Mouse (Mus musculus): ENCODE measurements around the gene Kcnn3.

The Kcnn3 gene

DNA sequence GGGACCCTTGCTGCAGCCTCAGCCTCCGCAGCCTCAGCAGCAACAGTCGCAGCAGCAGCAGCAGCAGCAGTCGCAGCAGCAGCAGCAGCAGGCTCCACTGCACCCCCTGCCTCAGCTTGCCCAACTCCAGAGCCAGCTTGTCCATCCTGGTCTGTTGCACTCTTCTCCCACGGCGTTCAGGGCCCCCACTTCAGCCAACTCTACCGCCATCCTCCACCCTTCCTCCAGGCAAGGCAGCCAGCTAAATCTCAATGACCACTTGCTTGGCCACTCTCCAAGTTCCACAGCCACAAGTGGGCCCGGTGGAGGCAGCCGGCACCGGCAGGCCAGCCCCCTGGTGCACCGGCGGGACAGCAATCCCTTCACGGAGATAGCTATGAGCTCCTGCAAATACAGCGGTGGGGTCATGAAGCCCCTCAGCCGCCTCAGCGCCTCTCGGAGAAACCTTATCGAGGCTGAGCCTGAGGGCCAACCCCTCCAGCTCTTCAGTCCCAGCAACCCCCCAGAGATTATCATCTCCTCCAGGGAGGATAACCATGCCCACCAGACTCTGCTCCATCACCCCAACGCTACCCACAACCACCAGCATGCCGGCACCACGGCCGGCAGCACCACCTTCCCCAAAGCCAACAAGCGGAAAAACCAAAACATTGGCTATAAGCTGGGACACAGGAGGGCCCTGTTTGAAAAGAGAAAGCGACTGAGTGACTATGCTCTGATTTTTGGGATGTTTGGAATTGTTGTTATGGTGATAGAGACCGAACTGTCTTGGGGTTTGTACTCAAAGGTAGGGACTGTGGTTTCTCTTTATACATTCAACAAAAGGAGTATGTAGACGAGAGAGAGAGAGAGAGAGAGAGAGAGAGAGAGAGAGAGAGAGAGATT lies 896 bp downstream of the Kcnn3 start:
- no peak for DNase-seq

DNA sequence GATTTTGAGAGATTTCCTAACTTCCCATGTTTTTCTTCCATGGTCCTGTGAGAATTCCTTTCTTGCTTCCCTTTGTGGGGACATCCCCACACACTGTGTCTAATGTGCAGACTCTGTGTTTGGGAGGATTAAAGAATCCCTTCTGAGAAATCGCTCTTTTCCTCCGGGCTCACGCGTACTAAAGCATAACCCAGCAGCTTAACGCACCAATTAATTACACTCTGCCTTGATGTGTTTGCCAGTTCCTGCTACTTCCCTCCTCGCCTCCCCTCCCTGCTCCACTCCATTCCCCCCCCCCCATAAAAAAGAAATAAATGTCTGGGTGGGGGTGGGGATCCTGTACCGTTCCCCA lies 1.5 kb downstream of the Kcnn3 start:
- no peak for DNase-seq

DNA sequence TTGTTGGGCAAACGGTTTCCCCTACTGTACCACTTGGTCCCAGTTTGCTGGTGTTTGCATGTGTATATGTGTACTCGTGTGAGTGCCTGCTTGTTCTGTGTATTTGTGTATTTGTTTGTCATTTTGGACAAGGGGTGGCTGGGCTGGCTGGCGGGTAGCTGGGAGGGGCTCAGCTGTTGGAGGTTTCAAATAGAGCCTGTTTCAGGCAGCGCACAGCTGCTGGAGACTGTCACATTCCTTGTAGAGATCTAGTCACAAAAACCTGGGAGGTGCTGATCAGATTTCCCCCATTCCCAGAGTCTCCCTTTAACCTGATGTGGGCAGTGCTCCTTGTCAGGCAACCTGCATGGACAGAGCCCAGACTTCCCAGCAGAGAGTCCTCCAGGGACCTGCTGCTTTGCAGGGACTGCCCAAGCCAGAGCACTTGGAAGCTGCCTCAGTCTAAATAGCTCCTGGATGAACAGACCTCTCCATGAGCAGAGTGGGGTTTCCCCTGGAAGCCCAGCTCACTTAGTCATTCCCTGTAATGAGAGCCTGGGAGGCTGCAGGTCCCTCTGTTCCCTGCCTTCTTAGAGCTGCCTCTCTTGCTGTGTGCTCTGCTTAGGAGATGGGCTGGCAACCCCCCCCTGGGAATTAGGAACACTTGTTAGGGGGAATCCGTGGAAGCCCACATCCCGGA lies 2.6 kb downstream of the Kcnn3 start:
- DNase-seq = no peak

DNA sequence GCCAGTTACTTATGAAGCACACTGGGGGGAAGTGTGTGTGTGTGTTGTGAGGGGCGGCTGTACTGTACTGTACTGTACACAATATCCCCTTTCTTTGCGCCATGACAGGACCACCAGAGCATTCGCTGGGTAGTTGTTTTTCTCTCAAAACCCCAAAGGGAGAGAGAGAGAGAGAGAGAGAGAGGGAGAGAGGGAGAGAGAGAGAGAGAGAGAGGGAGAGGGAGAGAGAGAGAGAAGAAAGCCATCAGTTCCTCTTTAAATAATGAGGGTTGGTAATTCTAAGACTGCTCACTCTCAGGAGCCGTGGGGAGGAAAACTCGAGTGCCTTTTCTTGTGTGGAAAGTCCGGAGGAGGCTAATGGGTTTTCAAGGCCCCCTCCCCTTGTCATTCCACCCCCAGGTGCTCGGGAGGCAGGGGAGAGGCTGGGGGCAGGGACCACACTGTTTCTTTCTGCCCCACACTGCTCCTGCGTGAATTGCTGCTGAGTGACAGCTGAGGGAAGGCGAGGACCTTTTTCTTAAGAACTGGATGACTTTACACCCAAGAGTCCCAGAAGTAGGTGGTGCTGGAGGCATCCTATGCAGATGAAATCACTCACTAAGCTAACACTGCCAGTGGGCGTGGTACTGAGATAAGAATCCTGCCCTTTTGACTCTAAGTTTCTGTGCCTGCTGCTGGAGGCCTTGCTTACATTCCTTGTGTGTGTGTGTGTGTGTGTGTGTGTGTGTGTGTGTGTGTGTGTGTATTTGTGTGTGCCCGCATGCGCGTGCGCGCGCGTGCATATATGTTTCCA lies 6.5 kb downstream of the Kcnn3 start:
- no peak for DNase-seq

DNA sequence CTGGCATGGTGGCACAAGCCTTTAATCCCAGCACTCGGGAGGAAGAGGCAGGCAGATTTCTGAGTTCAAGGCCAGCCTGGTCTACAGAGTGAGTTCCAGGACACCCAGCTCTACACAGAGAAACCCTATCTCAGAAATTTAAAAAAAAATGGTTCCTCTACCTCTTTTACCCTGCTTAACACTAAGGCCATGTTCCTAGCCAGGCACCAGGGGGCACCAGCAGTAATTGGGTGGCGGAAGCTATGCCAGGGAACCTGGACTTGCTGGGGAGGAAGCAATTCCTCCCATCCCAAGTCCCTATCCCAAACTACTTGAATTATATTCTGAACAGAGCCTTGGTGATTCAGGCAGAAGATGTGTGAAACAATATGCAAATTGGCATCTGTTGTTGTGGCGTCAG lies 9.8 kb downstream of the Kcnn3 start:
- DNase-seq = peak; percentile 20

DNA sequence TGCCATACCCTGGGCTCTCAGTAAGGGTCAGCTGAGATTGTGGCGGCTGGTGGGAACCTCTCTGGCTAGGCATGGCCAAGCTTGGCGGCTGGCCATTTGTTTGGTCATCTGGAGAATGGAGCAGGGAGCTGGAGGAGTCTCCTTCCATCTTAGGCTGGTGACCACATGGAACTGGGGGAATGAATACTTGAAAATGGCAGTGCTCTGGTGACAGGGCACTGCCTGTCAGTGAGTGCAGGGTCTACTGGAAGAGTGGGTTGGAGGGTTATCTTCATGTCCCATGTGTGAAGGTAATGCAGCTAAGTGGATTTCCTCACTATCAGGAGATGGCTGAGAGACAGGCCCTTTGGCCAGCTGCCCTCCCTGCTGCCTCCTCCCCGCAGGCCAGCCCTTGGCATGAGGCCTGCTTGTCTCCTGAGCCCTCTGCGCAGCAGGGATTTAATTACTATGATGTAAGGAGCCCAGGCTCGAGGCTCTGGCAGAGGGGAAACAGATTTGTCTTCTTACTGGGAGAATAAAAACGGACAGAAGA lies 14.7 kb downstream of the Kcnn3 start:
- no peak for DNase-seq

DNA sequence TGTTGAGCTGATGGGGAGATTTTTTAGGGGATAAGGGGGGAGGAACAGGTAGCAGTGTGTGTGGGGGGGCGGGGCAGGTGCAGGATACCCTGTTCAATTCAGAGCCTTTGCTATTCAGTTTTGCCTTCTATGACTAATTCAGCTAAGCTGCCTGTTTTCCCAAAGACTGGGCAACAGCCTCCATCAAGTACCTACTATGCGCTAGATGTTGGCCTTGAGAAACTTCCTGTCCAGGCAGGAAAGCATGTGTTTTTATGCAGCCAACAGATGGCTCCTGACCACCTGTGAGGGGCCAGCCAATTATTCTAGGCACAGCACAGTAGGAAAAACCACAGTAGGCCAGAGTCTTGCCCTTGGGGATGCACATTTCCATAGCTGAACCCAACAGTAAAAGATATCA lies 15.2 kb downstream of the Kcnn3 start:
- DNase-seq = no peak

DNA sequence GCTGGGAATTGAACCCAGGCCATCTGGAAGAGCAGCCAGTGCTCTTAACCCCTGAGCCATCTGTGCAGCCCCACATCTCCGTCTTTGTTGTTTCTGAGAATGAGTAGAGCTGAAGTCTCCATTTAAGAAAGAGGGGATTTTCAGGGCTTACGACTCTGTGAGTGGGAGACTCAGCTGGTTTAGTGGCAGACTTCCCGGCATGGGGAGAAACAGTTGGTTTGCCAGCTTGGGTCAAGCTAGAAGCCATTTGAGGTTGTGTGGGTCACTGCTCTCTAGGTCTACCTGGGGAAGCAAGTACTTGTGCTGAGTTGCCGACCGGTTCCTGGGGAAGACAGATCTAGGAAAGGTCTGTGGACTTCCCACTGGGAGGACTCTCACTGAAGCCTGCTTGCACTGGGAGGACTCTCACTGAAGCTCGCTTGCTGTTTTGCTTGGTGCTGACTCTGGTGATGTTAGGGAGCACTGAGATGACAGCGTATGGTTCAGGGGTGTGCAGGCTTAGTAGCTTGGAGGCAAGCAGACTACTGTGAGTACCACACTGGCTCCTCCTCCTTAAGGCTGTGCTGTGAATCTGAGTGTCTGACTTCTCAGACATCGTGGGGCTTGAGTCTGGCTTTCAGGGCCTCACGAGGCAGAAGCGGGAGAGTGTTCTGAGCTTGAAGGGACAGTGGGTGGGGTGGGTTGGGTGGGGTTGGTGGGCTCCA lies 19.2 kb downstream of the Kcnn3 start:
- DNase-seq = no peak

DNA sequence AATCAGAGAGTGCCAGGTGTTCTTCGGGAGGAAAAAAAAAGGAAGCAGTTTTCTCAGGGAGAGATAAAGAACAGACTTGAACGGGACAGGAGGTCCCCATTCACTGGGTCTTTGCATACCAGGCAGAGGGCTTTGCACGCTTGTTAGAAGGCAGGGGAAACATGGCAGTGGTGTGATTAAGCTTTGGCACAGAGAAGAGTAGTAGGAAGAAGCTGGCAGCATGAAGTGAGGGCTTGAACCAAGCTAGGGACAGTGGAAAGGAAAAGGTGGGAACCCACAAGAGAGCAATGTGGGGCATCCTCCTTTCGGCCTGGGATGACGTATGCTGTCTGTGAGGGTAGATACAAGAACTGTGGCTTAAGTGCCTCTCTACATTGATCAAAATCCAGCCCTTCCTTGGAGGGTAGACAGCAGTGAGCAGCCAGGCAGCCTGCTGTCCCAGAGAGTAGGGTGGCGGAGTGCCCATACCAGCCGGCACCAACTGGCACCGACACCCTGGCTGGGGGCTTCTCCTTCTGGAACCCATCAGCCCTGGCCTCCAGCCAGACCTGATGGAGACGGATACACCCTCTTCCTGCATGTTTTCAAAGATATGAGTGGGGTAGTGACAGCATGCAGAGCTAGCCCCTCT lies 19.9 kb downstream of the Kcnn3 start:
- no peak for DNase-seq

DNA sequence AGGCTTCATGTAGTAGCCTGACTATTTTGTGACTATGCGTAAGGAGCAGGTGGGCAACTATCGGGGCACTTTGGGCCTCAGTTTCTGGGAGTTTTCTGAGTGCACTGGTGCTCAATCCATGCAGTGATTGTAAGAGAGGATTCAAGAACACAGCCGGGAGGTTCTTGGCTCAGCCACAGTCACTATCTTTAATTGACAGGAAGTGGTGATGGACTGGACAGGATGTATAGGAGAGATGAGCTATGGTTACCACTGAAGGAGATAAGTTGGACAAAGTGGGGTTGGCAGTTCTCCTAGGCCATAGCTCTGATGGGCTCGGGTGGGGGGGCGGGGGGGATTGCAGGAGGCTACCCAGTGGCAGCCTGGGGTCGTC lies 20.4 kb downstream of the Kcnn3 start:
- DNase-seq = no peak

DNA sequence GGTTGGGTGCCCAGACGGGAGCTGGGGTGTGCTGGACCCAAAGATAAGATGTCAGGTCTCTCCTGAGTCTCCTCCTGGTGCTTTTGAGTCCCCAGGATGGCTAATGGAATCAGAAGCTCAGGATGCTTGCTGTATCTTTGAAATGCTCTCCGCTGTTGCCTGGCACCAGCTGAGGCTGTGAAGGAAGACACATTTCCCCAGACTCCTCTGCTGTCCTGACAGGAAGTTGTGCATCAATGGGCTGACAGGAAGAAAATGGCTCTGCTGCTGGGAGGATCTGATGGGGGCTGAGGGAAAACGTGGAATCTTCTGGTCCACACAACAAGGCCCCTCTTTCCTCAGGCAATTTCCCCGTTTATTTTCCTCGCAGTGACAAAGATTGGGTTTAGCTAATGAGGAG lies 27.0 kb downstream of the Kcnn3 start:
- DNase-seq = no peak

DNA sequence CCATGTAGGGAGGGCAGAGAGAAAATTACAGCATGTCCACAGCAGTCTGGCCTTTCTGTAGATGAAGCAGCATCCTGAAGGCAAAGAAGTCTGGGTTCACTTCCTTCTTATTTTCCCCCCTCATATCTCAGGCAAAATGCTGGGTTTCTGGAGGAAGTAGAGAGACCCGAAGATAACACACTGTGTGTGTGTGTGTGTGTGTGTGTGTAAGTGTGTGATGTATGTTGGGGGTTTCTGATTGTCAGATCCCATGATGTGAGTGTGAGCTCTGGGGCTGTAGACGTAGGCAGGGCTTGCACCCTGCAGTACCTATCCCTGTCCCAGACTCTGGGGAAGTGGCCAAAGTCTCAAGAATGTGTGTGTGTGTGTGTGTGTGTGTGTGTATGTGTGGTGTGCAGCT lies 28.8 kb downstream of the Kcnn3 start:
- no peak for DNase-seq

DNA sequence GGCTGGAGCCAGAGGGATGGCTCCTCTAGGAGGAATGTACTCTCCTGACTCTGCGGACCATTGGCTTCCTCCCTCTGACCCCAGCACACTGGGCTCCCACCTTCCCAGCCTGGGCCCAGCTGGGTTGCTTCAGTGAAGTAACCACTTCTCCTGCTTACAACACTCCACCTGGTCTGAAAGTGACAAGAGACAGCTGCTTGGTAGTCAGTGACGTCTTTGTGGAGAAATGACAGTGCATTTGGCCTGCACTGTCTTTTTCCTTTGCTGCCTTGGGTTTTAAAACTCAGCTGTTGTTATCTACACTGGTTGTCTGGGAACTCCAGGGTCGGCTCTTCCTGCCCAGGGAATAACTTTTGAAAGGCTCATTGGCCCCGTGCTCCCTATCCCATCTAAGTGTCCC lies 29.5 kb downstream of the Kcnn3 start:
- no peak for DNase-seq

DNA sequence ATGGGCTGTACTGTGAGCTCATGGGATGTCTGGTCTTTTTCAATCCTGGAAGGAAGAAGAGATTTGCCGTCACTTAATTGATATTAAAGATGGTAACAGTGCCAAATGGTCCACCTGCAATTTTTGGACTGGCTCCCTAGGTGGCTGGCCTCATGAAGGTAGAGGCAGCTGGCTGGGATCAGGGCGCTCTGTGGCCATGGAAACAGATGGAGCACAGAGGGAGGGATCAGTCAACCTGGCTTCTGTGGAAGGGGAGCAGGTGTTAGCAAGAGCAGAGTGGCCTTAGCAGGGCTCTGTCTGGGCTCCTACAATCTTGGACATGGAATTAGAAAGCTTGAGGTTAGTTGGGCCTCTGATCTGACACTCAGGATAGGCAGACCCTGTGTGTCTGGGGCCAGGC lies 31.9 kb downstream of the Kcnn3 start:
- DNase-seq = no peak

DNA sequence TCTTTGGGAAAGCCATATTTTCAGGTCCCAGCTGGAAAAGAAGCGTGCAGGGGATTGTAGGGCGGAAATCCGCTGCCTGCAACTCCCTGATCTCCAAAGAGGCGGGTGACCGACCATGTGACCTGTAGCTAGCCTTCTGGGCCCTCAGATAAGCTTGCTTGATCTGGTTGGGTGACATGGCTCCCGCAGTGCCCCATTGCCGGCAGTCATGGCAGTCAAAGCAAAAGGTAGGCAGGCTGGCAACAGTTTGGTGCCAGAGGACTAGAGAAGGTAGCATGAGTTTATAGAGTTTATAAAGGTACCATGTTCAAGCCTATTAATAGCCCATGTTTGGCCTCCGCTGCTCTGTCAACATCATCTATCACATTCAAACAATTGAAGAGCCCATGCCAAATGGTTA lies 33.5 kb downstream of the Kcnn3 start:
- DNase-seq = no peak

DNA sequence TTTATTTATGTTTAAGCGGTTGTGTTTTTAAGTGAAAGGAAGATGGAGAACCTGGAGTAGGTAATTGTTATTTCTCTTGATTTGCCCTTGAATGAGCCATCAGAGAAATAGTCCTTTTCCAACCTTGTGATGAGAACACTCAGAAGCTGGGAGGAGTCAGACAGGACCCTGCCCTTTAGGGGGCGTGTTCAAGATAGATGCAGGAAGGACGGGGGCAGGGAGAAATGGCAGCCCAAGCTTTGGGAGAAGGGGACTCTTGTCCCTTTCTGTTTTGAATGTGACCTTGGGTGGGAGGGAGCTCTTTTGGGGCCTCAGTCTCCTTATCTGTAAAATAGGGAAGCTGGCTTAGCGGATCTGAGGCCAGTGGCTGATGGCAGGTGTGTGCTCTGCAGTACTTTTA lies 34.0 kb downstream of the Kcnn3 start:
- DNase-seq = no peak

DNA sequence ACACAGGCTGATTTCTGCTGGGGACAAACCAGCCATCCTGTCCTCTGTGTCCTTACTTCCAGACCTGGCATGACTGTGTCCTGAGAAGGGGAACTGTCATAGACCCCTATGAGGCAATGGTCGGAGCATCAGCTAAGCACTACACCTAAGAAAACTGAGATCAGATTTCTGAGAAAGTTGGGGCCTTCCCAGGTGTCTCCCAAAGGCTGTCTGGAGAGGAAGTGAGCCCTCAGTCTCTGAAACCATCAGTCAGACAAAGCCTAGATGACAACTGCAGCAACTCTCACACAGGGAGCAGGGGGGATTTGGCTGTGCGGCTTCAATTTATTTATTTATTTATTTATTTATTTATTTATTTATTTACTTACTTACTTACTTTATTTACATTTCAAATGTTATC lies 34.6 kb downstream of the Kcnn3 start:
- no peak for DNase-seq

DNA sequence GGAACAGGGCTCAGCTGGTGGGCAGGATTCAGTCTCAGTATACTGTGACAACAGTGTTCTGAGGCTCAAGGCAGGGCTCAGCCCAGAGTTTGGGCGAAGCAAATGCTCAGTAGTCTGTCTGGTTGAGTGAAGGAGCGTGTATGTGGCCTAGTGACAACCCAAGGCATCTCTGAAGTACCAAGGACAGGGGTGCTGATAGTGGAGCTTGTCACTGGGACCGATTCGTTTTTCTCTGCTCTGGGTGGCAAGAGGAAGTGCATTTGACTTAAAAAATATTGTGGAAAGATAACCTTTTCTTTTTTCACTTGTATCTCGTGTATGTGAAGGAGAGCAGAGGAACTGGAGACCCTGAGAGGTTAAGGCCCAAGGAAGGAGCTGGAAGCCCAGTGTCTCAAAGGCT lies 37.8 kb downstream of the Kcnn3 start:
- DNase-seq = no peak

DNA sequence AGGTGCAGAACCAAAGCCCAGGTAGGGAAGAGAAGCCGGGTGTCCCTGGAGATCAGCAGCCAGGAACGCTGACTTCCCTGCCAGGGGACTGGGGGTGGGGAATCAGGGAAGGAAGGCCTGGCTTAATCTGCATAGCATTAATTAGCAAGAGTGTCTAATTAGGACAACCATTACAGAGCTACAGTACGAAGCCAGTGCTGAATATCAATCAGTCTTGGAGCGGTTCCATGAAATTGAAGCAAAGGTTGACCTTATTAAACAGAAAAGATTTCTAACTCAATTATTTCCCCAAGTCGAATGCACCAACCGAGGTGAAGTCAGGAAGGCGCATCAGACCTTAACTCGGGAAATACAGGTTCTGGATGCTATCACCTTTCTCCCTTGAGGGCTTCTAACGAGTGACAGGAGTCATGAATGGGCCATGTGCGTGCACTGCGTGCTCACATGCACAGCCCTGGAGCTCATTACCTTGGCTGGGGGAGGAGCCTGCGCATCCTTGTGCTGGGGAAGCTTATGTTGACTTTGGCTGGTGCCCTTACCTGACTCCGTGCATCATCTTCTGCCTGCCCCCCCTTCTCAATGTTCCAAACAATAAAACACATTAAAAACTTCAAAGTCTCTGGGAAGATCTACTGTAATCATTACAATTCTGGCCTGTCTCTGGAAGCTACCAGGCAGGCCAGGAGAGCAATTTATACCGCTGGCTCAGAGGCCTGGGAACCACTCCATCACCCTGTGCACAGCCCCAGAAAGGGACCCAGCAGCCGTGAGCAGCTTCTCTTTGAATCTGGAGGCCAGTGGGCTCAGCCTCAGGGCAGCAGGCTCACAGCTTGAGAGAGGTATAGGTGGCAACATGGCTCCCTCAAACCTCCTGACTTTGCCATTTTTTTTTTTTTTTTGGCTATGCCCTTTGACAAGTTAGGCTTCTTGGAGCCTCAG lies 39.3 kb downstream of the Kcnn3 start:
- DNase-seq = no peak

DNA sequence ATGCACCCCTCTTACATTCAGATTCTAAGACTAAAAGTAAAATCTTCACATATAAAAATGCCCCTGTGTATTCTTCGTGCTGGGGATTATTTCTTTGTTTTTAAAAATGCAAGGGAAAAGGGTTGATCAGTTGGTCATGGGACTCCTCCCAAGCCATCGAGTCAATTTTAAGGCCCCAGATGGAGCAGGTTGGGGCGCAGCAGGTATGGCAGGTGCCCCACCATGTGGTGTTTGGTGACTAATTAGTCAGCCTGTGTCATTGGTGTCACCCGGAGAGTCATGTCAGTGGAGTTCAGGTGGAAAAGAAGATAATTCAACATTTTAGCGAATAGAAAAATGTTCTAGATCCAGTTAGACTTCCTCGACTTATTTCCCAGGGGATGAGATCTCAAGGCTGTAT lies 41.4 kb downstream of the Kcnn3 start:
- DNase-seq = no peak

DNA sequence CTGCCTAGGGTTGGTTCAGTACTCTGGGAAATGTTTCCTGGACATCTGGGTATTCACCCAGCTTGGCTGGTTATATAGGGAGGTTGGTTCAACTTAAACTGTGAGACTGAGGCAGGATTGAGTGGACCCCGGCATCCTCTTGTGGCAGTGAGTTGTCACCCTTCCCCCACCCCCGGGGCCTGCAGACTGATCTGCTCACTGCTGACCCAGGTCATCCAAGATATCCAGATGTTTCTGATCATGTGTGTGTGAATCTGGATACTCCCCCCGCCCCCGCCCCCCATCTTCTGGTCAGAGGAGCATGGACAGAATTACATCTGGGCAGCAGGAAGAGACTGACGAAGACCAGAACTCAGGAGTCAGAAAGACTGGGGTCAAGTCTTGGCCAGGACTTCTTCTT lies 45.4 kb downstream of the Kcnn3 start:
- DNase-seq = no peak

Measured in thymus, postnatal 14 days (tissue).